Mouse (Mus musculus) embryonic facial prominence, embryonic 10.5 days (tissue): ENCODE measurements at regions not wholly inside any gene's neighbourhood (a gene's known extent, or its start where the extent isn't known, plus 50 kb on each side); places are given as distances from the start of the nearest gene placed in this dataset.

Experiments used
- DNase-seq: peaks from one replicate; pipeline ENCODE4 v3.0.0-alpha.2; 2017; ENCODE audit warnings: low spot score
- H3K27ac ChIP-seq: fragments of 300-500 bp; sonication (generic); replicated peaks from 2 replicates; pipeline ENCODE4 v1.5.1; 2016; ENCODE audit warnings: mild to moderate bottlenecking
- H3K27me3 ChIP-seq: fragments of 300-500 bp; sonication (generic); replicated peaks from 2 replicates; pipeline ENCODE4 v1.6.1; 2016; ENCODE audit warnings: low read depth, mild to moderate bottlenecking; ENCODE audit not compliant: poor library complexity, severe bottlenecking
- H3K36me3 ChIP-seq: fragments of 300-500 bp; sonication (generic); replicated peaks from 2 replicates; pipeline ENCODE4 v1.6.1; 2016; ENCODE audit warnings: mild to moderate bottlenecking, moderate library complexity
- H3K4me1 ChIP-seq: fragments of 300-500 bp; sonication (generic); 2 replicates; pipeline ENCODE4 v1.6.1; 2016
- H3K4me3 ChIP-seq: fragments of 300-500 bp; sonication (generic); 2 replicates; pipeline ENCODE4 v1.5.1; 2016; ENCODE audit warnings: mild to moderate bottlenecking, moderate library complexity
- H3K9me3 ChIP-seq: fragments of 300-500 bp; sonication (generic); 2 replicates; pipeline ENCODE4 v1.6.1; 2016; ENCODE audit warnings: mild to moderate bottlenecking
- WGBS: fragments of 180-500 bp; shearing (Covaris S2); methylation state at CpG from one replicate; pipeline ENCODE4 v1.1.7; 2016; 5-methylcytosine and 5-hydroxymethylcytosine counted together

GRCm38 (mm10) chr12:68632441-68632840 lies 526.5 kb downstream of the Rps29 start:
- H3K27ac ChIP-seq = no peak overlapping the region
- H3K27me3 ChIP-seq = no peaks in the 10 kb centered on the region
- H3K4me3 ChIP-seq = no peak overlapping the region
- no peak for DNase-seq
- WGBS = 94% methylated on average over 3 of the region's 3 CpGs
- no peaks in the 10 kb centered on the region for H3K9me3 ChIP-seq
- 0 out of 2 replicates have a peak, but pooled peaks cover 2% of the 10 kb centered on the region for H3K4me1 ChIP-seq
- H3K36me3 ChIP-seq = no peaks in the 10 kb centered on the region

- no peaks in the 10 kb centered on the region for H3K9me3 ChIP-seq
- H3K27me3 ChIP-seq = no peaks in the 10 kb centered on the region
- H3K4me1 ChIP-seq = no peaks in the 10 kb centered on the region
- H3K36me3 ChIP-seq = no peaks in the 10 kb centered on the region
- H3K27ac ChIP-seq = no peak overlapping the region
- H3K4me3 ChIP-seq = no peak overlapping the region
- DNase-seq = no peak
- 84% methylated on average over 2 of the region's 2 CpGs for WGBS
Observed at GRCm38 (mm10) chr12:68618337-68618736, 540.6 kb downstream of the Rps29 start.

- Histone ChIP-seq H3K4me1 (no peaks in the 10 kb centered on the region), H3K36me3 (no peaks in the 10 kb centered on the region), H3K27ac (no peak overlapping the region), H3K4me3 (no peak overlapping the region), H3K9me3 (no peaks in the 10 kb centered on the region), H3K27me3 (no peaks in the 10 kb centered on the region)
- no peak for DNase-seq
- 84% methylated on average over 10 of the region's 10 CpGs for whole genome bisulfite sequencing
Observed at GRCm38 (mm10) chr12:68605417-68606000, 553.5 kb downstream of the Rps29 start.

- WGBS = 81% methylated on average over 5 of the region's 5 CpGs
- 0 out of 2 replicates have a peak, but pooled peaks cover 3% of the 10 kb centered on the region for H3K4me1 ChIP-seq
- H3K27me3 ChIP-seq = no peaks in the 10 kb centered on the region
- H3K27ac ChIP-seq = no peak overlapping the region
- DNase-seq = no peak
- H3K36me3 ChIP-seq = no peaks in the 10 kb centered on the region
- H3K4me3 ChIP-seq = no peak overlapping the region
- H3K9me3 ChIP-seq = no peaks in the 10 kb centered on the region
Observed at GRCm38 (mm10) chr12:68604524-68605299, 554.3 kb downstream of the Rps29 start.

- Histone ChIP-seq H3K9me3 (no peaks in the 10 kb centered on the region), H3K27ac (no peak overlapping the region), H3K4me3 (no peak overlapping the region), H3K36me3 (no peaks in the 10 kb centered on the region), H3K27me3 (no peaks in the 10 kb centered on the region), H3K4me1 (0 out of 2 replicates have a peak, but pooled peaks cover 5% of the 10 kb centered on the region)
- 80% methylated on average over 4 of the region's 4 CpGs for WGBS
- no peak for DNase-seq
Observed at GRCm38 (mm10) chr12:68602682-68603081, 556.3 kb downstream of the Rps29 start.

- 0 out of 2 replicates have a peak, but pooled peaks cover 5% of the 10 kb centered on the region for H3K4me1 ChIP-seq
- H3K4me3 ChIP-seq = no peak overlapping the region
- H3K27ac ChIP-seq = no peak overlapping the region
- H3K27me3 ChIP-seq = no peaks in the 10 kb centered on the region
- DNase-seq = no peak
- H3K9me3 ChIP-seq = no peaks in the 10 kb centered on the region
- no peaks in the 10 kb centered on the region for H3K36me3 ChIP-seq
Observed at GRCm38 (mm10) chr12:68601366-68601765, 557.6 kb downstream of the Rps29 start.

GRCm38 (mm10) chr12:68599681-68600596 lies 559.0 kb downstream of the Rps29 start:
- 0 out of 2 replicates have a peak, but pooled peaks cover 5% of the 10 kb centered on the region for H3K4me1 ChIP-seq
- no peak overlapping the region for H3K4me3 ChIP-seq
- DNase-seq = no peak
- H3K36me3 ChIP-seq = no peaks in the 10 kb centered on the region
- H3K27ac ChIP-seq = no peak overlapping the region
- 82% methylated on average over 7 of the region's 7 CpGs for WGBS
- no peaks in the 10 kb centered on the region for H3K9me3 ChIP-seq
- H3K27me3 ChIP-seq = no peaks in the 10 kb centered on the region

- Histone ChIP-seq H3K36me3 (no peaks in the 10 kb centered on the region), H3K27ac (no peak overlapping the region), H3K4me1 (0 out of 2 replicates have a peak, but pooled peaks cover 5% of the 10 kb centered on the region), H3K9me3 (no peaks in the 10 kb centered on the region), H3K4me3 (no peak overlapping the region), H3K27me3 (no peaks in the 10 kb centered on the region)
- no peak for DNase-seq
- WGBS = 74% methylated on average over 8 of the region's 8 CpGs
Observed at GRCm38 (mm10) chr12:68599016-68599616, 559.9 kb downstream of the Rps29 start.

- Histone ChIP-seq H3K4me1 (peaks cover 6% of the 10 kb centered on the region), H3K4me3 (no peak overlapping the region), H3K27ac (no peak overlapping the region), H3K27me3 (no peaks in the 10 kb centered on the region), H3K9me3 (no peaks in the 10 kb centered on the region), H3K36me3 (no peaks in the 10 kb centered on the region)
- DNase-seq = no peak
- WGBS = 81% methylated on average over 3 of the region's 3 CpGs
Observed at GRCm38 (mm10) chr12:68585524-68585872, 573.5 kb downstream of the Rps29 start.

GRCm38 (mm10) chr12:68584786-68585523 lies 574.0 kb downstream of the Rps29 start:
- Histone ChIP-seq H3K4me1 (peaks cover 6% of the 10 kb centered on the region), H3K27ac (no peak overlapping the region), H3K4me3 (no peak overlapping the region), H3K36me3 (no peaks in the 10 kb centered on the region), H3K27me3 (no peaks in the 10 kb centered on the region), H3K9me3 (no peaks in the 10 kb centered on the region)
- 53% methylated on average over 6 of the region's 6 CpGs for WGBS
- no peak for DNase-seq

- no peaks in the 10 kb centered on the region for H3K27me3 ChIP-seq
- H3K9me3 ChIP-seq = no peaks in the 10 kb centered on the region
- H3K4me3 ChIP-seq = no peak overlapping the region
- no peak for DNase-seq
- no peaks in the 10 kb centered on the region for H3K36me3 ChIP-seq
- 60% methylated on average over 5 of the region's 5 CpGs for WGBS
- H3K4me1 ChIP-seq = peaks cover 4% of the 10 kb centered on the region
- no peak overlapping the region for H3K27ac ChIP-seq
Observed at GRCm38 (mm10) chr12:68579909-68580308, 579.1 kb downstream of the Rps29 start.

GRCm38 (mm10) chr12:68577453-68577852 lies 581.5 kb downstream of the Rps29 start:
- H3K36me3 ChIP-seq = no peaks in the 10 kb centered on the region
- no peak overlapping the region for H3K4me3 ChIP-seq
- WGBS = 69% methylated on average over 6 of the region's 6 CpGs
- DNase-seq = no peak
- no peaks in the 10 kb centered on the region for H3K9me3 ChIP-seq
- no peaks in the 10 kb centered on the region for H3K27me3 ChIP-seq
- no peaks in the 10 kb centered on the region for H3K4me1 ChIP-seq
- no peak overlapping the region for H3K27ac ChIP-seq
